Mouse (Mus musculus) hindbrain, embryonic 15.5 days (tissue): ENCODE data around the gene Catsperz. TPM values are rescaled to one million over a fixed set of nuclear protein-coding genes. Genes with fewer than 3 reads are reported as not detected.
A peak's percentile ranks its signal among the peaks of the same experiment; 100 is the strongest.

Source experiments
- ATAC-seq: fragments of 200-750 bp; cut with Nextera tagmentation; 2 replicates; pipeline ENCODE4 v1.8.0; 2017; ENCODE audit warnings: low read depth, moderate number of reproducible peaks, moderate TSS enrichment; ENCODE audit not compliant: low FRiP score
- H3K27ac ChIP-seq: fragments of 300-500 bp; sonication (generic); replicated peaks from 2 replicates; pipeline ENCODE4 v1.5.1; 2015; ENCODE audit warnings: mild to moderate bottlenecking, inconsistent platforms
- H3K27me3 ChIP-seq: fragments of 300-500 bp; sonication (generic); 2 replicates; pipeline ENCODE4 v1.6.1; 2015; ENCODE audit warnings: control low read depth, inconsistent platforms
- H3K36me3 ChIP-seq: fragments of 300-500 bp; sonication (generic); 2 replicates; pipeline ENCODE4 v1.6.1; 2015; ENCODE audit warnings: control low read depth, inconsistent platforms
- H3K4me1 ChIP-seq: fragments of 300-500 bp; sonication (generic); replicated peaks from 2 replicates; pipeline ENCODE4 v1.6.1; 2015; ENCODE audit warnings: control low read depth, inconsistent platforms
- H3K4me2 ChIP-seq: fragments of 300-500 bp; sonication (generic); 2 replicates; pipeline ENCODE4 v1.6.1; 2015; ENCODE audit warnings: moderate library complexity, mild to moderate bottlenecking, inconsistent platforms
- H3K4me3 ChIP-seq: fragments of 300-500 bp; sonication (generic); 2 replicates; pipeline ENCODE4 v1.5.1; 2015; ENCODE audit warnings: mild to moderate bottlenecking, inconsistent platforms
- H3K9ac ChIP-seq: fragments of 300-500 bp; sonication (generic); 2 replicates; pipeline ENCODE4 v1.6.1; 2015; ENCODE audit warnings: inconsistent platforms
- H3K9me3 ChIP-seq: fragments of 300-500 bp; sonication (generic); 2 replicates; pipeline ENCODE4 v1.6.1; 2016; ENCODE audit warnings: control low read depth, inconsistent platforms
- WGBS: fragments of 180-500 bp; shearing (Covaris S2); methylation state at CpG from one replicate; pipeline ENCODE4 v1.1.7; 2015; 5-methylcytosine and 5-hydroxymethylcytosine counted together
- polyA plus RNA-seq: library from polyadenylated mRNA; unstranded; fragments of >200 nt; fragmentation: Nextera tagmentation; extraction: Ambion mirVana; gene quantifications from 2 replicates; pipeline ENCODE4 v1.2.1, GENCODE M21; 2015

The Catsperz gene
- 2.0 and 3.1 TPM in 2 replicates for polyA plus RNA-seq

DNA sequence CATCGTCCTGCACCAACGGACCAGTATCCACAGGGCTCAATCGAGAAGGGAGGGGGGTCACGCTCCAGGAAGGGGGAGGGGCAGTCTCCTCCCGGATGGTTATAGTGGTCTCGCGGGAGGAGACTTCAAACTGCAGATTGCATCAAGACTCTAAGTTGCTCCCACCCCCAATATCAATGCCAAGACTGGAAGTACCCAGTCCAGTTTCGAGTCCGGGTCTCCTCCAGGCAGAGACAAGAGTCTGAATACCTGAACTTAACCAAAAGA lies at the start of gene Catsperz:
Gene Catsperz (minus strand): TSS at position 74 of the 267 bp plus-strand sequence.
- Histone ChIP-seq H3K4me2 (peak within 1 kb of the TSS; percentile 31), H3K27ac (no peak within 1 kb of the TSS), H3K9me3 (no peaks in the 10 kb centered on the region), H3K27me3 (peaks cover 69% of the 10 kb centered on the region), H3K4me3 (0 out of 2 replicates have a peak within 1 kb of the TSS, but pooled peaks have one; percentile 13), H3K4me1 (peaks cover 40% of the 10 kb centered on the region), H3K9ac (no peak within 1 kb of the TSS), H3K36me3 (no peaks in the 10 kb centered on the region)
- 4% methylated on average over 9 of the region's 9 CpGs for WGBS
- ATAC-seq, result no peak

- peak; percentile 67 for ATAC-seq
- Histone ChIP-seq H3K27ac (peak within 1 kb of the TSS; percentile 91), H3K9me3 (no peaks in the 10 kb centered on the region), H3K4me1 (peaks cover 55% of the 10 kb centered on the region), H3K4me2 (peak within 1 kb of the TSS; percentile 87), H3K36me3 (no peaks in the 10 kb centered on the region), H3K9ac (peak within 1 kb of the TSS; percentile 58), H3K27me3 (peaks cover 7% of the 10 kb centered on the region; the same call in 1 of the 2 replicates), H3K4me3 (peak within 1 kb of the TSS; percentile 69)
- WGBS, result under 1% methylated on average over 72 of the region's 84 CpGs
Measured at GRCm38 (mm10) chr19:6974211-6975205, 49.3 kb upstream of the Catsperz start, which contains the start of gene Ppp1r14b. Gene Ppp1r14b (plus strand): TSS chr19:6974968.

- Histone ChIP-seq H3K9ac (peak overlapping the region; percentile 58), H3K4me1 (peaks cover 49% of the 10 kb centered on the region), H3K4me2 (peak overlapping the region; percentile 87), H3K27me3 (peaks cover 11% of the 10 kb centered on the region; the same call in 1 of the 2 replicates), H3K27ac (peak overlapping the region; percentile 91), H3K4me3 (peak overlapping the region; percentile 69), H3K9me3 (no peaks in the 10 kb centered on the region), H3K36me3 (no peaks in the 10 kb centered on the region)
- WGBS, result 40% methylated on average over 12 of the region's 12 CpGs
- ATAC-seq, result no peak
Measured at GRCm38 (mm10) chr19:6973581-6974190, 48.5 kb upstream of the Catsperz start.

DNA sequence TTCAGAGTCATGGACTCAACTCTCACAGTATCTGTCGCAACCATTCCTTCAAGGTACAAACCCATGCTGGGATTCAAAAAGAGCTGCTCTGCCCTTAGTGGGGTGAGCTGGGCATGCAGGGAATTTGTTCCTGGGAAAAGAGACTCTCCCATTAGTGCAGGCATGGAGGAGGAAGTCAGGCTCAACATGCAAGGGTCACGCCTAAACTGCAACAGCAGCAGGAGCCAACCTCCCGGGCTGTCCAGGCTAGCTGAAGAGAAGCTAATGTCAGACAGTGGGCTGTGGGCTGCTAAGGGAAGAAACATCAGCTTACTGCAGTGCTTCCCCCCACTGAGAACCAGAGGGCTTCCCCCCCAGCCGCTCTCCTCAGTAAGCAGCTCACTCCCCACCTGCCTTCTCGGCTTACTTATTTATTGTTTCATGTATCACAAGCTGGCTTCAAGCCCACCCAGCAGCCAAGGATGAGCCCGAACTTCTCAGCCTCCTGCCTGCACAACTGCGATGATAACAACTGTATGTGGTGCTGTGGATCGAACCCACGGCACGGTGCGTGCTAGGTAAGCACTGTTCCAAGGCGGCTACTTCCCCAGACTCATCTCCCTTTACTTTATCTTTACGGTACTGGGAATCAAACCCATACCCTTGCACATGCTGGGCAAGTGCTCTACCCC lies 47.2 kb upstream of the Catsperz start:
- Histone ChIP-seq H3K4me2 (no peak overlapping the region), H3K4me1 (peaks cover 36% of the 10 kb centered on the region), H3K27ac (no peak overlapping the region), H3K36me3 (no peaks in the 10 kb centered on the region), H3K9ac (no peak overlapping the region), H3K9me3 (no peaks in the 10 kb centered on the region), H3K4me3 (no peak overlapping the region), H3K27me3 (peaks cover 16% of the 10 kb centered on the region)
- ATAC-seq, result no peak
- WGBS, result 84% methylated on average over 13 of the region's 13 CpGs

GRCm38 (mm10) chr19:6971644-6972043 lies 46.5 kb upstream of the Catsperz start:
- 35% methylated on average over 6 of the region's 6 CpGs for WGBS
- ATAC-seq, result no peak
- H3K4me1 ChIP-seq, result peaks cover 28% of the 10 kb centered on the region
- no peak overlapping the region for H3K27ac ChIP-seq
- H3K36me3 ChIP-seq, result no peaks in the 10 kb centered on the region
- no peak overlapping the region for H3K9ac ChIP-seq
- peaks cover 16% of the 10 kb centered on the region for H3K27me3 ChIP-seq
- no peaks in the 10 kb centered on the region for H3K9me3 ChIP-seq
- no peak overlapping the region for H3K4me2 ChIP-seq
- no peak overlapping the region for H3K4me3 ChIP-seq

- Histone ChIP-seq H3K9ac (no peak overlapping the region), H3K27me3 (peaks cover 16% of the 10 kb centered on the region), H3K4me2 (peak overlapping the region; percentile 55; the same call in 1 of the 2 replicates), H3K27ac (no peak overlapping the region), H3K36me3 (no peaks in the 10 kb centered on the region), H3K4me1 (peaks cover 19% of the 10 kb centered on the region), H3K4me3 (0 out of 2 replicates have a peak overlapping the region, but pooled peaks have one; percentile 38), H3K9me3 (no peaks in the 10 kb centered on the region)
- ATAC-seq, result no peak
- WGBS, result 22% methylated on average over 11 of the region's 11 CpGs
Measured at GRCm38 (mm10) chr19:6970460-6971085, 45.4 kb upstream of the Catsperz start.

GRCm38 (mm10) chr19:6969665-6970381 lies 44.6 kb upstream of the Catsperz start:
- peak overlapping the region; percentile 38 for H3K4me3 ChIP-seq
- H3K27me3 ChIP-seq, result peaks cover 16% of the 10 kb centered on the region
- no peak overlapping the region for H3K27ac ChIP-seq
- WGBS, result 1% methylated on average over 41 of the region's 55 CpGs
- peak overlapping the region; percentile 55 for H3K4me2 ChIP-seq
- no peaks in the 10 kb centered on the region for H3K9me3 ChIP-seq
- ATAC-seq, result no peak
- H3K9ac ChIP-seq, result 0 out of 2 replicates have a peak overlapping the region, but pooled peaks have one; percentile 24
- peaks cover 19% of the 10 kb centered on the region for H3K4me1 ChIP-seq
- no peaks in the 10 kb centered on the region for H3K36me3 ChIP-seq

GRCm38 (mm10) chr19:6969291-6969664 lies 44.1 kb upstream of the Catsperz start:
- Histone ChIP-seq H3K4me1 (peaks cover 19% of the 10 kb centered on the region), H3K9me3 (no peaks in the 10 kb centered on the region), H3K27ac (no peak overlapping the region), H3K4me3 (peak overlapping the region; percentile 38), H3K9ac (0 out of 2 replicates have a peak overlapping the region, but pooled peaks have one; percentile 24), H3K4me2 (peak overlapping the region; percentile 55), H3K27me3 (peaks cover 16% of the 10 kb centered on the region), H3K36me3 (no peaks in the 10 kb centered on the region)
- 1% methylated on average over 11 of the region's 20 CpGs for WGBS
- ATAC-seq, result no peak

DNA sequence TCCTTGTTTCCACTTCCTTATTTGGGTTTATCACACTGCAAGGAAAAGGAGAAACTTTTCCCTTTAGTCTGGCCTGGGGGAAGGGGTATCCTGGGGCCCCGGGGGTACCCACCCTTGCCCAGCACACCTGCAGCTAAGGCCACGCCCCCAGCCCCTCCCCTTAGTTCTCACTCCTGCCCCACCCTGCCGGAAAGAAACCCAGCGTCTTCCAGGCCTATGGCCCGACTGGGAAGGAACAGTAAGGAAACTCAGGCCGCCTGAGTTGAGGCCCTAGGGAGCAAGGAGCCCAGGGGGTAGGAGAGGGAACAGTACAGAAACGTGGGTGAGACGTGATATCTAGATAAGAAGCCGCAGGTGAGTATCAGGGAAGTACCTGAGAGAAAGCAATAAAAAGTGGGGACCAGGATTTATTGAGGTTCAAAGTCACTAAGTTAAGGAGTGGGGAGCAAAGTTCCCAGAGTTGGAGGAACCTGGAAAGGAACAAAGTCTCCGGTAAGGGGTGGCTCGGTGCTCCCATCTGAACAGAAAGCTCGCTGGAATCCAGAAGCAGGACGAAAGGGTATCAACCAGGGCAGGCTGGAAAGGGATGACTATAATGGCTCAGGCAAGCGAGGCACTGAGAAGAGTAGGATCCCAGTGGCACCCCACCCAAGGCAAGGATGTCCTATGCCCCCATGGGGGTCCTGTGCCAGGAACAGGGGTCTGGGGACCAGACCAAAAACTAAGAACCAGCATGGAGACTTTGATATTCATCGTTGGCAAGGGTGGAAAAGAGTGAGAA lies 43.5 kb upstream of the Catsperz start:
- Histone ChIP-seq H3K4me1 (peaks cover 14% of the 10 kb centered on the region), H3K4me3 (peak overlapping the region; percentile 38), H3K4me2 (peak overlapping the region; percentile 55), H3K27ac (no peak overlapping the region), H3K36me3 (no peaks in the 10 kb centered on the region), H3K27me3 (peaks cover 16% of the 10 kb centered on the region), H3K9me3 (no peaks in the 10 kb centered on the region), H3K9ac (no peak overlapping the region)
- 17% methylated on average over 15 of the region's 15 CpGs for WGBS
- no peak for ATAC-seq

- no peaks in the 10 kb centered on the region for H3K9me3 ChIP-seq
- H3K9ac ChIP-seq, result no peak overlapping the region
- H3K4me2 ChIP-seq, result no peak overlapping the region
- no peak overlapping the region for H3K27ac ChIP-seq
- 73% methylated on average over 10 of the region's 10 CpGs for WGBS
- ATAC-seq, result no peak
- no peak overlapping the region for H3K4me3 ChIP-seq
- peaks cover 14% of the 10 kb centered on the region for H3K4me1 ChIP-seq
- no peaks in the 10 kb centered on the region for H3K36me3 ChIP-seq
- H3K27me3 ChIP-seq, result no peaks in the 10 kb centered on the region
Measured at GRCm38 (mm10) chr19:6956461-6956860, 31.3 kb upstream of the Catsperz start.
